Mouse (Mus musculus) embryonic fibroblast, embryonic 13.5 days (primary cell): ENCODE measurements at regions not wholly inside any gene's neighbourhood (a gene's known extent, or its start where the extent isn't known, plus 50 kb on each side); places are given as distances from the start of the nearest gene placed in this dataset.

Source experiments
- CTCF ChIP-seq: IDR thresholded peaks from 2 replicates; pipeline ENCODE4 v1.5.1; 2011; ENCODE audit warnings: mild to moderate bottlenecking, control low read depth, low read length, moderate library complexity, borderline replicate concordance; ENCODE audit not compliant: insufficient read depth
- POLR2A ChIP-seq: IDR thresholded peaks from 2 replicates; pipeline ENCODE4 v1.6.1; 2011; ENCODE audit warnings: low read depth, mild to moderate bottlenecking, control low read depth, low read length, moderate library complexity

DNA sequence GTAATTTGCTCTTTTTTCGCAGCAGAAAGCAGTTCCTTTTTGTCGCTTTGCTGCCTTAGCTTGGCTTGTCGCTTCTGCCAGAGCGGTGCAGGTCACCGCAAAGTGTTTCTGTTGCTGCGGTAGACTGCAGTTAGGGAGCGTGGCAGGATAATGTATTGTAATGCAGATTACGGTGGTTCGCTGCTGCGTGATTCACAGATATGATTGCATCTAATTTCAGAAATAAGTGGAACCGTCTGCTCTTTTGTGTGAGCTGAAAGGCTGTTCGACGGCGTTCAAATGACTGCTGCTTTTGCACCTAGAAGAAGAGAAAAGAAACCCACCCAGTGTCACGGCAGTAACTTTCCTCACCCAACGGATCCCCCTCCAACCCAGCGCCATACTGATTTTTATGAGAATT lies 104.7 kb upstream of the Satb2 start:
- TF ChIP-seq CTCF (no peak), POLR2A (no peak)
